Mouse (Mus musculus): ENCODE measurements around the gene Ptprg.

DNA sequence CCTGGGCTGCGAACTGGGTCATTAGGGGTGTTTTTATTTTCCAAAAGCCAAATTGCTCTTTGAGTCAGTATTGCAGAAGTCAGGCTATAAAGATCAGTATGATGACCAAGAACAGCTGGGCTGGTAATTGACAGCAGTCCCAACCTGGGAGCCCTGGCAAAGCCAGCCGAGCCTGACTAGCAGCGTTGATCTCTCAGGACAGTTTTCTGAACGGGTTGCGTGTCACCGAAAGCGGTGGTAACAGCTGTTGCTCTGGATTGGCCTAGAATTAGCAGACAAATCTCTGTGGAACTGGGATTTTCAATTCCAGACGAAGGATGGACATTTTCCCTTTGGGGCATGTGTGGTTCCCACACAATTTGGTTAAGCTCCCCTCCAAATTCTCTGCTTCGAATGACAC, 111.0 kb downstream of the Ptprg start:
- TF ChIP-seq CTCF (IDR thresholded peaks at IDR 0.05) (no peak), EP300 (IDR thresholded peaks at IDR 0.05; ENCODE audit: insufficient read depth, low read depth, low read length) (no peak)
